Mouse (Mus musculus): ENCODE results near the gene Brpf3. TPM values are rescaled to one million over a fixed set of nuclear protein-coding genes. Genes with fewer than 3 reads are reported as not detected.
"Not testable (repeated sequence)": the region's sequence is repeated elsewhere in the genome, so short reads cannot be mapped to it uniquely, and the experiment has no call there.

Brpf3 gene
- 71.3 and 102 TPM in 2 replicates for polyA plus RNA-seq (2012; rRNA removed)

GRCm38 (mm10) chr17:28800671-28801412, at the start of gene Brpf3:
Gene Brpf3, plus strand, starts transcription at chr17:28801090.
- DNase-seq (ENCODE audit: low read depth, low spot score) = no peak
- WGBS = under 1% methylated on average over 82 of the region's 99 CpGs

GRCm38 (mm10) chr17:28756447-28756846, 44.4 kb upstream of the Brpf3 start:
- WGBS = 26% methylated on average over 5 of the region's 5 CpGs
- no peak for DNase-seq (ENCODE audit: low read depth, low spot score)

- WGBS = 43% methylated on average over 2 of the region's 2 CpGs
- DNase-seq (ENCODE audit: low read depth, low spot score) = no peak
These were observed 43.4 kb upstream of the Brpf3 start for GRCm38 (mm10) chr17:28757470-28757869.

- no peak for DNase-seq (ENCODE audit: low read depth, low spot score)
- WGBS = 45% methylated on average over 8 of the region's 8 CpGs
These were observed 40.1 kb upstream of the Brpf3 start for GRCm38 (mm10) chr17:28760736-28761312.

GRCm38 (mm10) chr17:28761871-28762270, 39.0 kb upstream of the Brpf3 start:
- 6% methylated on average over 3 of the region's 3 CpGs for WGBS
- DNase-seq (ENCODE audit: low read depth, low spot score) = no peak

GRCm38 (mm10) chr17:28766203-28766602, 34.7 kb upstream of the Brpf3 start:
- 49% methylated on average over 3 of the region's 3 CpGs for WGBS
- DNase-seq (ENCODE audit: low read depth, low spot score) = no peak

- no peak for DNase-seq (ENCODE audit: low read depth, low spot score)
- WGBS = 85% methylated on average over 11 of the region's 11 CpGs
These were observed 33.9 kb upstream of the Brpf3 start for GRCm38 (mm10) chr17:28766781-28767515.

- WGBS = under 1% methylated on average over 52 of the region's 58 CpGs
- DNase-seq (ENCODE audit: low read depth, low spot score) = no peak
These were observed 31.6 kb upstream of the Brpf3 start, which contains the start of gene Mapk13 for GRCm38 (mm10) chr17:28769121-28769874. Gene Mapk13, plus strand, starts transcription at chr17:28769297.

GRCm38 (mm10) chr17:28769875-28770421, 30.9 kb upstream of the Brpf3 start:
- 2% methylated on average over 24 of the region's 24 CpGs for WGBS
- no peak for DNase-seq (ENCODE audit: low read depth, low spot score)

GRCm38 (mm10) chr17:28771289-28771688, 29.6 kb upstream of the Brpf3 start:
- DNase-seq (ENCODE audit: low read depth, low spot score) = peak; percentile 50
- WGBS = 53% methylated on average over 5 of the region's 5 CpGs

GRCm38 (mm10) chr17:28774303-28774702, 26.6 kb upstream of the Brpf3 start:
- WGBS = 96% methylated on average over 8 of the region's 9 CpGs
- DNase-seq (ENCODE audit: low read depth, low spot score) = not testable (repeated sequence)

- no peak for DNase-seq (ENCODE audit: low read depth, low spot score)
- 83% methylated on average over 4 of the region's 4 CpGs for WGBS
These were observed 25.7 kb upstream of the Brpf3 start for GRCm38 (mm10) chr17:28775161-28775560.

GRCm38 (mm10) chr17:28776817-28777216, 24.1 kb upstream of the Brpf3 start:
- DNase-seq (ENCODE audit: low read depth, low spot score) = no peak
- 91% methylated on average over 3 of the region's 3 CpGs for WGBS

- 84% methylated on average over 16 of the region's 16 CpGs for WGBS
- no peak for DNase-seq (ENCODE audit: low read depth, low spot score)
These were observed 23.5 kb upstream of the Brpf3 start for GRCm38 (mm10) chr17:28777231-28778005.

- WGBS = 98% methylated on average over 3 of the region's 3 CpGs
- DNase-seq (ENCODE audit: low read depth, low spot score) = no peak
These were observed 21.2 kb upstream of the Brpf3 start for GRCm38 (mm10) chr17:28779735-28780134.

GRCm38 (mm10) chr17:28780836-28781235, 20.1 kb upstream of the Brpf3 start:
- no peak for DNase-seq (ENCODE audit: low read depth, low spot score)
- WGBS = 66% methylated on average over 3 of the region's 3 CpGs

GRCm38 (mm10) chr17:28781290-28782045, 19.4 kb upstream of the Brpf3 start:
- WGBS = 60% methylated on average over 9 of the region's 9 CpGs
- no peak for DNase-seq (ENCODE audit: low read depth, low spot score)

- DNase-seq (ENCODE audit: low read depth, low spot score) = no peak
- 86% methylated on average over 3 of the region's 3 CpGs for WGBS
These were observed 15.9 kb upstream of the Brpf3 start for GRCm38 (mm10) chr17:28785036-28785435.
